Mouse (Mus musculus) limb, embryonic 11.5 days (tissue): ENCODE data around the gene Syngr4. TPM values are rescaled to one million over a fixed set of nuclear protein-coding genes. Genes with fewer than 3 reads are reported as not detected.

Experiments used
- ATAC-seq: fragments of 200-750 bp; cut with Nextera tagmentation; 2 replicates; pipeline ENCODE4 v1.8.0; 2017; ENCODE audit warnings: low read depth; ENCODE audit not compliant: insufficient number of reproducible peaks, low FRiP score, low TSS enrichment
- DNase-seq: peaks from one replicate; pipeline ENCODE4 v3.0.0-alpha.2; 2015; ENCODE audit warnings: low spot score
- H3K27ac ChIP-seq: fragments of 300-500 bp; sonication (generic); replicated peaks from 2 replicates; pipeline ENCODE4 v1.5.1; 2014; ENCODE audit warnings: low read depth, mild to moderate bottlenecking, low read length
- H3K27me3 ChIP-seq: fragments of 300-500 bp; sonication (generic); 2 replicates; pipeline ENCODE4 v1.6.1; 2014; ENCODE audit warnings: mild to moderate bottlenecking, low read length, mixed read lengths; ENCODE audit not compliant: control insufficient read depth, insufficient read depth
- H3K36me3 ChIP-seq: fragments of 300-500 bp; sonication (generic); 2 replicates; pipeline ENCODE4 v1.6.1; 2014; ENCODE audit warnings: mild to moderate bottlenecking, low read length, moderate library complexity, mixed read lengths; ENCODE audit not compliant: control insufficient read depth, insufficient read depth
- H3K4me1 ChIP-seq: fragments of 300-500 bp; sonication (generic); 2 replicates; pipeline ENCODE4 v1.6.1; 2014; ENCODE audit warnings: low read length, mixed read lengths; ENCODE audit not compliant: control insufficient read depth, insufficient read depth
- H3K4me2 ChIP-seq: fragments of 300-500 bp; sonication (generic); 2 replicates; pipeline ENCODE4 v1.6.1; 2014; ENCODE audit warnings: low read depth, mild to moderate bottlenecking, moderate library complexity; ENCODE audit not compliant: severe bottlenecking
- H3K4me3 ChIP-seq: fragments of 300-500 bp; sonication (generic); 2 replicates; pipeline ENCODE4 v1.5.1; 2014; ENCODE audit warnings: low read depth, low read length
- H3K9ac ChIP-seq: fragments of 300-500 bp; sonication (generic); 2 replicates; pipeline ENCODE4 v1.6.1; 2014; ENCODE audit warnings: mild to moderate bottlenecking, low read length
- H3K9me3 ChIP-seq: fragments of 300-500 bp; sonication (generic); 2 replicates; pipeline ENCODE4 v1.6.1; 2016; ENCODE audit warnings: low read length; ENCODE audit not compliant: control insufficient read depth
- WGBS: fragments of 180-500 bp; shearing (Covaris S2); extraction: QIAGEN DNeasy Blood & Tissue Kit; methylation state at CpG from one replicate; pipeline ENCODE4 v1.1.7; 2014; 5-methylcytosine and 5-hydroxymethylcytosine counted together
- polyA plus RNA-seq: library from polyadenylated mRNA; unstranded; fragments of >200 nt; fragmentation: Nextera tagmentation; extraction: Ambion mirVana; gene quantifications from 2 replicates; pipeline ENCODE4 v1.2.1, GENCODE M21; 2014

Syngr4 gene
- polyA plus RNA-seq, 1 experiment from 2014 or later, result 1.8 TPM

GRCm38 (mm10) chr7:45919083-45919671, 22.7 kb upstream of the Syngr4 start:
- no peak overlapping the region for H3K27ac ChIP-seq

DNA sequence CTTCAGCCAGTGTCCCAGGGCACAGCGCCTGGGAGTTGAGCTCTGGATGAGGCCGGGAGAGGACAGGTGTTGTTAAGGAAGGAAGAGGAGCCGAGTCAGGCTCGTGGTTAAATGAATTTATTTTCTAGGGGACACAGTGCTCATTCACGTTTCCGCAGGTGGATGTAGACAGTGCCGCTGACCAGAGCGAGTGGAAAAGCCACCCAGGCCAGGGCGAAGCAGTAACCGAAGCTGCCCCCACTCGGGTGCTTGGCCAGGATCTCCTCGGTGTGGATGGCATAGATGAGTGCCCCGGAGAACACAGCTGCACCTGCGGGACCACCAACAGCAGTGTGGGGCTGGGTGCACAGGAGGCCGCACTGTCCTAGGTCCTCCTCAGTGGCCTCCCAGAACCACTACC, 21.4 kb upstream of the Syngr4 start:
- Histone ChIP-seq H3K27ac (peak overlapping the region; percentile 89), H3K4me2 (peak overlapping the region; percentile 1; the same call in 1 of the 2 replicates), H3K4me3 (no peak overlapping the region), H3K27me3 (no peaks in the 10 kb centered on the region), H3K9me3 (no peaks in the 10 kb centered on the region), H3K36me3 (no peaks in the 10 kb centered on the region; the same call in 1 of the 2 replicates), H3K4me1 (peaks cover 48% of the 10 kb centered on the region), H3K9ac (no peak overlapping the region)
- no peak for DNase-seq
- WGBS, result 88% methylated on average over 15 of the region's 15 CpGs
- ATAC-seq, result no peak

More at GRCm38 (mm10) chr7:45919083-45919671, 22.7 kb upstream of the Syngr4 start:
- no peaks in the 10 kb centered on the region for H3K36me3 ChIP-seq
- 71% methylated on average over 14 of the region's 14 CpGs for WGBS
- no peaks in the 10 kb centered on the region for H3K9me3 ChIP-seq
- peaks cover 46% of the 10 kb centered on the region for H3K4me1 ChIP-seq
- no peak for DNase-seq
- no peak overlapping the region for H3K9ac ChIP-seq
- H3K4me2 ChIP-seq, result no peak overlapping the region
- ATAC-seq, result no peak
- no peaks in the 10 kb centered on the region for H3K27me3 ChIP-seq
- H3K4me3 ChIP-seq, result no peak overlapping the region

- H3K9ac ChIP-seq, result peak overlapping the region; percentile 53
- ATAC-seq, result no peak
- no peaks in the 10 kb centered on the region; the same call in 1 of the 2 replicates for H3K36me3 ChIP-seq
- peaks cover 42% of the 10 kb centered on the region for H3K4me1 ChIP-seq
- H3K4me2 ChIP-seq, result peak overlapping the region; percentile 40
- WGBS, result 20% methylated on average over 13 of the region's 13 CpGs
- H3K27ac ChIP-seq, result peak overlapping the region; percentile 89
- no peaks in the 10 kb centered on the region for H3K27me3 ChIP-seq
- peak; percentile 48 for DNase-seq
- H3K9me3 ChIP-seq, result no peaks in the 10 kb centered on the region
- 0 out of 2 replicates have a peak overlapping the region, but pooled peaks have one; percentile 15 for H3K4me3 ChIP-seq
Measured at GRCm38 (mm10) chr7:45917004-45917704, 20.6 kb upstream of the Syngr4 start.

GRCm38 (mm10) chr7:45916056-45917003, 19.8 kb upstream of the Syngr4 start:
- no peaks in the 10 kb centered on the region for H3K27me3 ChIP-seq
- no peak overlapping the region for H3K4me3 ChIP-seq
- 37% methylated on average over 26 of the region's 26 CpGs for WGBS
- H3K4me2 ChIP-seq, result peak overlapping the region; percentile 40
- H3K36me3 ChIP-seq, result no peaks in the 10 kb centered on the region; the same call in 1 of the 2 replicates
- peak overlapping the region; percentile 53 for H3K9ac ChIP-seq
- H3K4me1 ChIP-seq, result peaks cover 41% of the 10 kb centered on the region
- DNase-seq (peak; percentile 82), ATAC-seq (peak; percentile 86)
- no peaks in the 10 kb centered on the region for H3K9me3 ChIP-seq
- peak overlapping the region; percentile 89 for H3K27ac ChIP-seq

GRCm38 (mm10) chr7:45915011-45915410, 18.5 kb upstream of the Syngr4 start:
- no peak for ATAC-seq
- WGBS, result 89% methylated on average over 5 of the region's 5 CpGs

GRCm38 (mm10) chr7:45914067-45914466, 17.6 kb upstream of the Syngr4 start:
- Histone ChIP-seq H3K4me1 (peaks cover 29% of the 10 kb centered on the region), H3K9me3 (no peaks in the 10 kb centered on the region; the same call in 1 of the 2 replicates), H3K4me3 (no peak overlapping the region), H3K36me3 (peaks cover 5% of the 10 kb centered on the region; the same call in 1 of the 2 replicates), H3K4me2 (no peak overlapping the region; the same call in 1 of the 2 replicates), H3K27me3 (no peaks in the 10 kb centered on the region), H3K9ac (peak overlapping the region; percentile 30; the same call in 1 of the 2 replicates), H3K27ac (no peak overlapping the region)
- ATAC-seq (no peak), DNase-seq (no peak)
- 88% methylated on average over 6 of the region's 6 CpGs for WGBS

More at GRCm38 (mm10) chr7:45915011-45915410, 18.5 kb upstream of the Syngr4 start:
- Histone ChIP-seq H3K36me3 (no peaks in the 10 kb centered on the region; the same call in 1 of the 2 replicates), H3K27me3 (no peaks in the 10 kb centered on the region), H3K27ac (no peak overlapping the region), H3K4me1 (peaks cover 32% of the 10 kb centered on the region), H3K4me2 (no peak overlapping the region), H3K9ac (no peak overlapping the region), H3K9me3 (no peaks in the 10 kb centered on the region; the same call in 1 of the 2 replicates), H3K4me3 (no peak overlapping the region)
- no peak for DNase-seq

DNA sequence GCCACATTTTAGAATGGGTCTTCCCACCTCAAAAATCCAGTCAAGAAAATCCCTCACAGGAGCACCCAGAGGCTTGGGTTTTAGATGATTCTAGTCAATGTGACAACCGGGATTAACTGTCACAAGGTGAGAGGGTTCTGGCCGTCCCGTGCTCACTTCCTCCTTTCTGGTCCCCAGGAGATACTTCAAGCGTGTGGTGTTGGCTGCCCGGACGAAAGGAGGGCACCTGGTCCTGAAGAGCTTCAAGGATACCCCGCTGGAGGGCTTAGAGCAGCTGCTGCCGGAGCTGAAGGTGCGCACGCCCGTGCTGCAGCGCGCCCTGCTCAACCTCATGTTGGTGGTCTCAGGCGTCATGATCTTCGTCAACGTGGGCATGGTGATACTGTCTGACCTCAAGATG, 12.6 kb upstream of the Syngr4 start:
- WGBS, result 95% methylated on average over 16 of the region's 16 CpGs
- Histone ChIP-seq H3K9me3 (no peaks in the 10 kb centered on the region; the same call in 1 of the 2 replicates), H3K36me3 (peaks cover 5% of the 10 kb centered on the region; the same call in 1 of the 2 replicates), H3K27ac (no peak overlapping the region), H3K4me2 (no peak overlapping the region), H3K4me3 (no peak overlapping the region), H3K27me3 (no peaks in the 10 kb centered on the region), H3K4me1 (peaks cover 1% of the 10 kb centered on the region; the same call in 1 of the 2 replicates), H3K9ac (no peak overlapping the region)
- no peak for DNase-seq
- ATAC-seq, result no peak

DNA sequence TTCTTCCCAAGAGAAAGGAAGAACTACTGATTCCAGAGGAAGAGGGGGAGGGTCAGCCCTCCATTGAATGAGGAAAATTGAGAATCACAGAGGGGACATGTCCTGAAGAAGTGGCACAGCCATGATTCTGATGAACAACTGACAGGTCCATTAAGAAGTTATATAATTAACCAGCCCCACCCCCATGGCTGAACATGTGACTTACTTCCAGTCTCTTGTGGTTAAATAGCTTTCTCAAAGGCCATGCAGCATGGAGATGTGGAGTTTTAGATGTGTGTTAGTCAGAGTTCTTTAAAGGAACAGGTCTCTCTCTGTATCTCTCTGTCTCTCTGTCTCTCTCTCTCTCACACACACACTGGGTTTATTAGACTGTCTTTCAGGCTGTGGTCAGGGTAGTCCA, 11.9 kb upstream of the Syngr4 start:
- H3K27me3 ChIP-seq, result no peaks in the 10 kb centered on the region
- H3K4me3 ChIP-seq, result no peak overlapping the region
- no peak for DNase-seq

More for the DNA sequence above, 11.9 kb upstream of the Syngr4 start:
- no peak overlapping the region for H3K27ac ChIP-seq
- no peaks in the 10 kb centered on the region; the same call in 1 of the 2 replicates for H3K9me3 ChIP-seq
- H3K9ac ChIP-seq, result no peak overlapping the region
- ATAC-seq, result no peak
- no peak overlapping the region for H3K4me2 ChIP-seq
- H3K4me1 ChIP-seq, result no peaks in the 10 kb centered on the region
- H3K36me3 ChIP-seq, result peaks cover 5% of the 10 kb centered on the region; the same call in 1 of the 2 replicates
